ENCODE assay signal across 11 mouse cellular contexts in the genomic region with DNA sequence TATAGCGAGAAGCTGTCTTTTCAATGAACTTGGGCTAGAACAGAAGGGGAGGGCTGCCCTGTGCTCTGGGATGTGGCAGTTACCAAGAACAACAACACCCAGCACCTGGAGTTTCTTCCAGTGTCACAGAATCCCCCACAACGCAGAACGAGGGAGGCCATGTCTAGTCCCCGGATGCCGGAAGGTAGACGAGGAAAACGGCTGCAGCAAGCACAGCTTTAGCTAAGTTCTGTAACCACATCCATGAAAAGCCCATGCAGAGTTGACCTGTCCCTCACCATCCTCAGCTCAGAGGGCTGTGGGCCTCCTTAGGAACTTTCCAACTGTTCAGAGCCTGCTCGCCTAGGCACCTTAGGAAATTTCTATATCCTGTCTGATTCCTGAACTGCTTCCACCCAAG.
DNase-seq lines count a peak whose midpoint lies in the region; ATAC-seq and TF ChIP-seq lines count a peak whose summit lies in the region.
"Had no signal": no experiment of that assay in that cellular context is flagged by ENCODE, and none has a peak within 500 bp of the region (broad histone marks: within the 10 kb centered on the region; RNA-seq: fewer than 3 reads in every experiment).

No protein-coding gene starts in this region.

- H3K9ac ChIP-seq in heart, embryonic 11.5 days (ENCODE audit: low read depth, low read length), result 0 out of 2 replicates have a peak overlapping the region, but pooled peaks have one; percentile 28
- peak overlapping the region; percentile 57 for H3K9ac ChIP-seq in lung, embryonic 14.5 days
- H3K9ac ChIP-seq in liver, embryonic 11.5 days (ENCODE audit: low read depth, low read length), result no peak overlapping the region
- no peak overlapping the region for H3K9ac ChIP-seq in hindbrain, embryonic 12.5 days
- H3K9ac ChIP-seq: forebrain, embryonic 15.5 days; limb, embryonic 12.5 days had no signal

- no peak for TF ChIP-seq POLR2A in bone marrow, adult 2 months (IDR thresholded peaks at IDR 0.05; ENCODE audit: borderline replicate concordance, control insufficient read depth, low read depth, low read length)

- intact Hi-C loops in heart, postnatal 10 days (cut with DNase I), result loop anchor here (5.0 kb wide), 1 partner anchor 104 kb away; no protein-coding TSS in a partner anchor

- DNase-seq in heart, postnatal 10 days, result no peak
- DNase-seq in lung, embryonic 14.5 days, result no peak
- DNase-seq in lung, postnatal 36 days, result no peak
- DNase-seq in liver, embryonic 11.5 days (ENCODE audit: low spot score), result no peak
- no peak for DNase-seq in cerebellum, adult 9-10 months
- DNase-seq: embryo, embryonic 11 days had no signal

- no peak for TF ChIP-seq CTCF in lung, embryonic 14.5 days (IDR thresholded peaks at IDR 0.05; ENCODE audit: low read depth)
- TF ChIP-seq CTCF in bone marrow, adult 2 months (IDR thresholded peaks at IDR 0.05; ENCODE audit: control insufficient read depth, insufficient read depth, low read length), result no peak

- no peak overlapping the region for H3K27ac ChIP-seq in heart, embryonic 11.5 days (ENCODE audit: low read depth, low read length)
- H3K27ac ChIP-seq in lung, embryonic 14.5 days (ENCODE audit: low read depth), result peak overlapping the region; percentile 7; the same call in 1 of the 2 replicates
- H3K27ac ChIP-seq in bone marrow, adult 2 months (ENCODE audit: control insufficient read depth, insufficient read depth, low read depth, low read length, poor library complexity), result peak overlapping the region; percentile 58
- H3K27ac ChIP-seq in liver, embryonic 11.5 days (ENCODE audit: low read depth, low read length), result no peak overlapping the region
- H3K27ac ChIP-seq in hindbrain, embryonic 12.5 days, result no peak overlapping the region
- H3K27ac ChIP-seq: forebrain, embryonic 15.5 days; limb, embryonic 12.5 days had no signal

- H3K4me2 ChIP-seq in heart, embryonic 11.5 days, result peak overlapping the region; percentile 50
- peak overlapping the region; percentile 51 for H3K4me2 ChIP-seq in lung, embryonic 14.5 days
- peak overlapping the region; percentile 45 for H3K4me2 ChIP-seq in liver, embryonic 11.5 days
- H3K4me2 ChIP-seq in hindbrain, embryonic 12.5 days (replicated peaks), result no peak overlapping the region
- H3K4me2 ChIP-seq: forebrain, embryonic 15.5 days; limb, embryonic 12.5 days had no signal

- no peak for ATAC-seq in heart, embryonic 11.5 days (replicated peaks; ENCODE audit: insufficient number of reproducible peaks, low FRiP score, low TSS enrichment)
- no peak for ATAC-seq in lung, embryonic 14.5 days (ENCODE audit: insufficient read depth)
- no peak for ATAC-seq in liver, embryonic 11.5 days (replicated peaks; ENCODE audit: low FRiP score)
- no peak for ATAC-seq in hindbrain, embryonic 12.5 days (ENCODE audit: low FRiP score)
- ATAC-seq: forebrain, embryonic 15.5 days had no signal

- no peaks in the 10 kb centered on the region for H3K9me3 ChIP-seq in heart, embryonic 11.5 days (replicated peaks; ENCODE audit: control insufficient read depth, low read length)
- no peaks in the 10 kb centered on the region for H3K9me3 ChIP-seq in lung, embryonic 14.5 days (ENCODE audit: low read depth, low read length)
- no peaks in the 10 kb centered on the region for H3K9me3 ChIP-seq in liver, embryonic 11.5 days (ENCODE audit: control insufficient read depth, low read length)
- H3K9me3 ChIP-seq in hindbrain, embryonic 12.5 days (replicated peaks), result no peaks in the 10 kb centered on the region
- H3K9me3 ChIP-seq: forebrain, embryonic 15.5 days; limb, embryonic 12.5 days had no signal

- no peaks in the 10 kb centered on the region for H3K36me3 ChIP-seq in heart, embryonic 11.5 days (ENCODE audit: control insufficient read depth, insufficient read depth, low read length)
- H3K36me3 ChIP-seq in lung, embryonic 14.5 days (ENCODE audit: insufficient read depth), result no peaks in the 10 kb centered on the region
- no peaks in the 10 kb centered on the region for H3K36me3 ChIP-seq in liver, embryonic 11.5 days (ENCODE audit: control insufficient read depth, insufficient read depth, low read length)
- no peaks in the 10 kb centered on the region for H3K36me3 ChIP-seq in hindbrain, embryonic 12.5 days
- H3K36me3 ChIP-seq: forebrain, embryonic 15.5 days; limb, embryonic 12.5 days had no signal

- peak overlapping the region; percentile 35; the same call in 1 of the 2 replicates for H3K4me3 ChIP-seq in heart, embryonic 11.5 days (ENCODE audit: low read depth, low read length)
- H3K4me3 ChIP-seq in lung, embryonic 14.5 days (ENCODE audit: low read depth, low read length), result peak overlapping the region; percentile 35
- peak overlapping the region; percentile 66 for H3K4me3 ChIP-seq in bone marrow, adult 2 months (replicated peaks; ENCODE audit: control insufficient read depth, low read depth, low read length)
- peak overlapping the region; percentile 32; the same call in 1 of the 2 replicates for H3K4me3 ChIP-seq in liver, embryonic 11.5 days (ENCODE audit: low read depth, low read length)
- no peak overlapping the region for H3K4me3 ChIP-seq in hindbrain, embryonic 12.5 days
- H3K4me3 ChIP-seq: forebrain, embryonic 15.5 days; limb, embryonic 12.5 days had no signal

- H3K4me1 ChIP-seq in heart, embryonic 11.5 days (ENCODE audit: control insufficient read depth, insufficient read depth, low read length), result peaks cover 3% of the 10 kb centered on the region; the same call in 1 of the 2 replicates
- no peaks in the 10 kb centered on the region for H3K4me1 ChIP-seq in lung, embryonic 14.5 days (ENCODE audit: insufficient read depth)
- peaks cover 9% of the 10 kb centered on the region for H3K4me1 ChIP-seq in bone marrow, adult 2 months (ENCODE audit: control insufficient read depth, insufficient read depth, low read length)
- peaks cover 2% of the 10 kb centered on the region; the same call in 1 of the 2 replicates for H3K4me1 ChIP-seq in liver, embryonic 11.5 days (replicated peaks; ENCODE audit: control insufficient read depth, insufficient read depth, low read length)
- no peaks in the 10 kb centered on the region for H3K4me1 ChIP-seq in hindbrain, embryonic 12.5 days
- H3K4me1 ChIP-seq: forebrain, embryonic 15.5 days had no signal

- WGBS in heart, embryonic 11.5 days (ENCODE audit: insufficient replicate concordance), result 77% methylated on average over 8 of the region's 8 CpGs
- 68% methylated on average over 8 of the region's 8 CpGs for WGBS in lung, embryonic 14.5 days
- 4% methylated on average over 8 of the region's 8 CpGs for WGBS in bone marrow, adult 2 months
- 58% methylated on average over 8 of the region's 8 CpGs for WGBS in liver, embryonic 11.5 days
- 88% methylated on average over 8 of the region's 8 CpGs for WGBS in hindbrain, embryonic 12.5 days

- H3K27me3 ChIP-seq in heart, embryonic 11.5 days (ENCODE audit: control insufficient read depth, insufficient read depth, low read length), result no peaks in the 10 kb centered on the region
- no peaks in the 10 kb centered on the region for H3K27me3 ChIP-seq in lung, embryonic 14.5 days (ENCODE audit: insufficient read depth, low read length)
- no peaks in the 10 kb centered on the region for H3K27me3 ChIP-seq in liver, embryonic 11.5 days (replicated peaks; ENCODE audit: control insufficient read depth, insufficient read depth, low read length)
- H3K27me3 ChIP-seq in hindbrain, embryonic 12.5 days, result no peaks in the 10 kb centered on the region
- H3K27me3 ChIP-seq: forebrain, embryonic 15.5 days; limb, embryonic 12.5 days had no signal

Comparison
In these comparisons a context has a peak if more than half of its experiments do, and no peak if none do; other contexts are left out.
1. H3K27ac ChIP-seq: peak in lung, embryonic 14.5 days (single experiment) and bone marrow, adult 2 months (single experiment); none in heart, embryonic 11.5 days (single experiment), liver, embryonic 11.5 days (single experiment) and hindbrain, embryonic 12.5 days (single experiment).
2. H3K9ac ChIP-seq: peak in heart, embryonic 11.5 days (single experiment) and lung, embryonic 14.5 days (single experiment); none in liver, embryonic 11.5 days (single experiment) and hindbrain, embryonic 12.5 days (single experiment).